In the genomic region with DNA sequence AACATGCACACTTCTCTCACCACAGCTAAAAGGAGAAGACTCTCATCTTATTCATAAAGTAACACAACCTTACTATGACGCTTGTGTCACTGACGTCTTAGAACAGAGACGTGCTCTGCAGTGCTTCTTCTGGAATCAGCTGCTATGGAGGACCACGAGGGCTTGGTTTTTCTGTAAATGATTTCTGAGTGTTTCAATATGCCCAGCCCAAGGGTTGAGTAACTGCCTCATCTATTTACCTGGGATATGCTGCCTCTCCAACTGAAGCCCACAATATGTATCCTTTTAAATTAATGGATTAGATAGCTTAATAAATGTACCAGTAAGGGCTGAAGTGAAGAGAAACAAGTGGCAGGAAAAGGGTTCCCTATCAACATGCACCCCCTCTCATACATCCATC, we compare ENCODE assay signal across 21 mouse cellular contexts. TPM values are rescaled to one million over a fixed set of nuclear protein-coding genes. Genes with fewer than 3 reads are reported as not detected.
DNase-seq lines count a peak whose midpoint lies in the region; ATAC-seq and TF ChIP-seq lines count a peak whose summit lies in the region.
"Had no signal": no experiment of that assay in that cellular context is flagged by ENCODE, and none has a peak within 500 bp of the region (broad histone marks: within the 10 kb centered on the region; RNA-seq: fewer than 3 reads in every experiment).

No protein-coding gene starts in this region.

- H3K4me3 ChIP-seq in liver, embryonic 16.5 days (ENCODE audit: low read depth, low read length) = no peak overlapping the region
- H3K4me3 ChIP-seq in liver, embryonic 12.5 days = no peak overlapping the region
- no peak overlapping the region for H3K4me3 ChIP-seq in liver, postnatal 0 days (ENCODE audit: low read depth, low read length)
- H3K4me3 ChIP-seq in midbrain, embryonic 11.5 days (ENCODE audit: low read depth, low read length) = no peak overlapping the region
- H3K4me3 ChIP-seq in midbrain, embryonic 13.5 days (replicated peaks) = no peak overlapping the region

- H3K36me3 ChIP-seq in liver, embryonic 16.5 days (ENCODE audit: control insufficient read depth, insufficient read depth) = no peaks in the 10 kb centered on the region
- peaks cover 31% of the 10 kb centered on the region for H3K36me3 ChIP-seq in liver, embryonic 12.5 days
- 0 out of 2 replicates have a peak, but pooled peaks cover 2% of the 10 kb centered on the region for H3K36me3 ChIP-seq in liver, postnatal 0 days (replicated peaks; ENCODE audit: insufficient read depth, low read length)
- no peaks in the 10 kb centered on the region for H3K36me3 ChIP-seq in midbrain, embryonic 11.5 days (ENCODE audit: control insufficient read depth, insufficient read depth, low read length)
- H3K36me3 ChIP-seq in midbrain, embryonic 13.5 days = 0 out of 2 replicates have a peak, but pooled peaks cover 5% of the 10 kb centered on the region

- no peak for TF ChIP-seq EP300 in liver, postnatal 0 days (IDR thresholded peaks at IDR 0.05; ENCODE audit: low read depth)

- no peak overlapping the region for H3K27ac ChIP-seq in liver, embryonic 16.5 days (ENCODE audit: low read length)
- no peak overlapping the region for H3K27ac ChIP-seq in liver, embryonic 12.5 days
- no peak overlapping the region for H3K27ac ChIP-seq in liver, postnatal 0 days (ENCODE audit: low read depth)
- H3K27ac ChIP-seq in midbrain, embryonic 11.5 days (ENCODE audit: low read depth, low read length) = no peak overlapping the region
- H3K27ac ChIP-seq in midbrain, embryonic 13.5 days = no peak overlapping the region

- ATAC-seq in liver, embryonic 16.5 days (ENCODE audit: low read depth) = 0 out of 2 replicates have a peak, but pooled peaks have one; percentile 54
- no peak for ATAC-seq in liver, embryonic 12.5 days
- ATAC-seq in liver, postnatal 0 days = peak; percentile 56; the same call in 1 of the 2 replicates
- no peak for ATAC-seq in midbrain, embryonic 11.5 days (ENCODE audit: low FRiP score)
- no peak for ATAC-seq in midbrain, embryonic 13.5 days
- ATAC-seq: activated CD4-positive, CD25-positive, alpha-beta regulatory T cell, adult 4 months; CD4-positive, CD25-positive, alpha-beta regulatory T cell, adult 4 months; Patski had no signal

- 81% methylated on average over 4 of the region's 4 CpGs for WGBS in liver, embryonic 16.5 days (ENCODE audit: insufficient replicate concordance)
- 82% methylated on average over 4 of the region's 4 CpGs for WGBS in liver, embryonic 12.5 days (ENCODE audit: insufficient replicate concordance)
- WGBS in liver, postnatal 0 days (ENCODE audit: insufficient replicate concordance) = 60% methylated on average over 4 of the region's 4 CpGs
- 95% methylated on average over 4 of the region's 4 CpGs for WGBS in midbrain, embryonic 11.5 days
- 94% methylated on average over 4 of the region's 4 CpGs for WGBS in midbrain, embryonic 13.5 days

- no peak overlapping the region for H3K9ac ChIP-seq in liver, embryonic 16.5 days (ENCODE audit: low read depth, low read length)
- H3K9ac ChIP-seq in liver, embryonic 12.5 days = no peak overlapping the region
- no peak overlapping the region for H3K9ac ChIP-seq in liver, postnatal 0 days (replicated peaks)
- H3K9ac ChIP-seq in midbrain, embryonic 11.5 days (ENCODE audit: low read length) = no peak overlapping the region
- H3K9ac ChIP-seq in midbrain, embryonic 13.5 days (replicated peaks) = no peak overlapping the region

- DNase-seq in liver, postnatal 0 days = no peak
- DNase-seq in liver = no peak
- DNase-seq in midbrain, embryonic 11.5 days (ENCODE audit: low spot score, missing footprints) = peak; percentile 45
- DNase-seq: adrenal gland, adult 2 months; adrenal gland, adult 8-10 months; adrenal gland, postnatal 10 days; adrenal gland, postnatal 14 days; adrenal gland, postnatal 25 days; adrenal gland, postnatal 36 days; B cell, adult 2 months; cerebellum, adult 11 months; cerebellum, adult 11-12 months; cerebellum, adult 18-20 months had no signal

- no peaks in the 10 kb centered on the region for H3K27me3 ChIP-seq in liver, embryonic 16.5 days (ENCODE audit: control insufficient read depth, insufficient read depth, low read depth, low read length)
- H3K27me3 ChIP-seq in liver, embryonic 12.5 days (replicated peaks) = no peaks in the 10 kb centered on the region
- H3K27me3 ChIP-seq in liver, postnatal 0 days (ENCODE audit: insufficient read depth, low read length) = no peaks in the 10 kb centered on the region
- no peaks in the 10 kb centered on the region for H3K27me3 ChIP-seq in midbrain, embryonic 11.5 days (ENCODE audit: control insufficient read depth, insufficient read depth, low read length)
- H3K27me3 ChIP-seq in midbrain, embryonic 13.5 days = no peaks in the 10 kb centered on the region
- H3K27me3 ChIP-seq: CH12.LX, Patski had no signal

- TF ChIP-seq CTCF in liver, postnatal 0 days (IDR thresholded peaks at IDR 0.05; ENCODE audit: low read depth) = no peak

- H3K4me2 ChIP-seq in liver, embryonic 16.5 days (ENCODE audit: low read depth, low read length) = no peak overlapping the region
- H3K4me2 ChIP-seq in liver, embryonic 12.5 days = no peak overlapping the region
- no peak overlapping the region for H3K4me2 ChIP-seq in liver, postnatal 0 days (ENCODE audit: low read depth, low read length)
- H3K4me2 ChIP-seq in midbrain, embryonic 11.5 days = no peak overlapping the region
- H3K4me2 ChIP-seq in midbrain, embryonic 13.5 days (replicated peaks) = no peak overlapping the region

- H3K4me1 ChIP-seq in liver, embryonic 16.5 days (ENCODE audit: control insufficient read depth, low read depth, low read length) = no peaks in the 10 kb centered on the region
- no peaks in the 10 kb centered on the region for H3K4me1 ChIP-seq in liver, embryonic 12.5 days
- H3K4me1 ChIP-seq in liver, postnatal 0 days (ENCODE audit: insufficient read depth) = no peaks in the 10 kb centered on the region; the same call in 1 of the 2 replicates
- no peaks in the 10 kb centered on the region for H3K4me1 ChIP-seq in midbrain, embryonic 11.5 days (ENCODE audit: control insufficient read depth, insufficient read depth, low read length)
- H3K4me1 ChIP-seq in midbrain, embryonic 13.5 days (replicated peaks) = no peaks in the 10 kb centered on the region

- no peaks in the 10 kb centered on the region for H3K9me3 ChIP-seq in liver, embryonic 16.5 days (replicated peaks; ENCODE audit: control insufficient read depth, low read length)
- H3K9me3 ChIP-seq in liver, embryonic 12.5 days (replicated peaks) = no peaks in the 10 kb centered on the region
- H3K9me3 ChIP-seq in liver, postnatal 0 days (ENCODE audit: low read length) = no peaks in the 10 kb centered on the region
- H3K9me3 ChIP-seq in midbrain, embryonic 11.5 days (ENCODE audit: control insufficient read depth, low read length) = no peaks in the 10 kb centered on the region
- H3K9me3 ChIP-seq in midbrain, embryonic 13.5 days = no peaks in the 10 kb centered on the region
- H3K9me3 ChIP-seq: G1E had no signal

RNA-seq across cellular contexts. Expression of a gene that starts 9.1 kb away (rescaled TPM):
- polyA plus RNA-seq in liver, embryonic 16.5 days (2015; fragmentation: Nextera tagmentation; extraction: Ambion mirVana) = 3.3 and 3.7 TPM in 2 replicates
- 4.9 and 5.2 TPM in 2 replicates for polyA plus RNA-seq in liver, embryonic 12.5 days (2016; fragmentation: Nextera tagmentation; extraction: Ambion mirVana)
- polyA plus RNA-seq in liver, postnatal 0 days (2015; fragmentation: Nextera tagmentation; extraction: Ambion mirVana) = 2.9 and 3.5 TPM in 2 replicates
- 10.5 and 12.0 TPM in 2 replicates for polyA plus RNA-seq in midbrain, embryonic 11.5 days (2014; fragmentation: Nextera tagmentation; extraction: Ambion mirVana)
- polyA plus RNA-seq in midbrain, embryonic 13.5 days (2015; fragmentation: Nextera tagmentation; extraction: Ambion mirVana) = 12.4 and 13.1 TPM in 2 replicates

RNA-seq across cellular contexts. Expression of a gene that starts 34.0 kb away (rescaled TPM):
- 11.6 and 12.2 TPM in 2 replicates for polyA plus RNA-seq in liver, embryonic 16.5 days (2015; fragmentation: Nextera tagmentation; extraction: Ambion mirVana)
- polyA plus RNA-seq in liver, embryonic 12.5 days (2016; fragmentation: Nextera tagmentation; extraction: Ambion mirVana) = 19.8 and 20.6 TPM in 2 replicates
- polyA plus RNA-seq in liver, postnatal 0 days (2015; fragmentation: Nextera tagmentation; extraction: Ambion mirVana) = 10.4 and 10.5 TPM in 2 replicates
- 9.7 and 13.6 TPM in 2 replicates for polyA plus RNA-seq in midbrain, embryonic 11.5 days (2014; fragmentation: Nextera tagmentation; extraction: Ambion mirVana)
- 9.7 and 10.7 TPM in 2 replicates for polyA plus RNA-seq in midbrain, embryonic 13.5 days (2015; fragmentation: Nextera tagmentation; extraction: Ambion mirVana)

RNA-seq across cellular contexts. Expression of a gene that starts 34.0 kb away (rescaled TPM):
- polyA plus RNA-seq in liver, embryonic 16.5 days (2015; fragmentation: Nextera tagmentation; extraction: Ambion mirVana) = 16.7 and 18.4 TPM in 2 replicates
- 20.7 and 23.8 TPM in 2 replicates for polyA plus RNA-seq in liver, embryonic 12.5 days (2016; fragmentation: Nextera tagmentation; extraction: Ambion mirVana)
- polyA plus RNA-seq in liver, postnatal 0 days (2015; fragmentation: Nextera tagmentation; extraction: Ambion mirVana) = 18.3 and 20.3 TPM in 2 replicates
- 18.0 and 19.3 TPM in 2 replicates for polyA plus RNA-seq in midbrain, embryonic 11.5 days (2014; fragmentation: Nextera tagmentation; extraction: Ambion mirVana)
- 24.9 and 25.2 TPM in 2 replicates for polyA plus RNA-seq in midbrain, embryonic 13.5 days (2015; fragmentation: Nextera tagmentation; extraction: Ambion mirVana)

Comparison
In these comparisons a context has a peak if more than half of its experiments do, and no peak if none do; other contexts are left out.
1. ATAC-seq: peak in liver, embryonic 16.5 days (single experiment) and liver, postnatal 0 days (single experiment); none in liver, embryonic 12.5 days (single experiment), midbrain, embryonic 11.5 days (single experiment) and midbrain, embryonic 13.5 days (single experiment).